In the genomic region with DNA sequence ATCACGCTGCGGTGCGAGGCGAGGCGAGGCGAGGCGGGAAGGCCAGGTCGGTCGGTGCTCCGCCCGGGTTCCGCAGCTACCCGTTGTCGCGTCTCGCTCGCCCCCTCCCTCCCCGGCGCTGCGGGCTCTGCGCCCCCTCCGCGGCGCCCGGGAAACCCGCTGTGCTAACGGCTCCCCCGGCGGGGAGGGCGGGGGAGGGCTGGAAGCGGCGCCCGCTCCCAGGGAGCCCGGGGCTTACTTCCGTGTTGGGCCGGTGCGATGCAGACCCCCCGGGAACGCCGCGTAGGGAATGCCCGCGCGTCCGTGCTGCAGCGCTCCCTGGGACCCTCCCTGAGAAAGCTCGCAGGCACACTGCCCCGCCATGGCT, we compare ENCODE assay signal across 8 mouse cellular contexts. TPM values are rescaled to one million over a fixed set of nuclear protein-coding genes. Genes with fewer than 3 reads are reported as not detected.
DNase-seq lines count a peak whose midpoint lies in the region; ATAC-seq lines count a peak whose summit lies in the region.

No protein-coding gene starts in this region.

- peak; percentile 57 for ATAC-seq in heart, embryonic 13.5 days (ENCODE audit: extremely low read depth, insufficient number of reproducible peaks, low FRiP score, low TSS enrichment)
- peak; percentile 19 for ATAC-seq in activated CD4-positive, CD25-positive, alpha-beta regulatory T cell, adult 4 months
- peak; percentile 65 for ATAC-seq in hindbrain, embryonic 14.5 days (ENCODE audit: low FRiP score)
- peak; percentile 6; the same call in 1 of the 2 replicates for ATAC-seq in megakaryocyte-erythroid progenitor cell, adult 5-6 weeks (replicated peaks; ENCODE audit: low FRiP score, low TSS enrichment, poor library complexity, severe bottlenecking)

- no peaks in the 10 kb centered on the region for H3K27me3 ChIP-seq in heart, embryonic 13.5 days (replicated peaks)
- H3K27me3 ChIP-seq in hindbrain, embryonic 14.5 days (ENCODE audit: control insufficient read depth, insufficient read depth, low read length), result no peaks in the 10 kb centered on the region

- H3K4me1 ChIP-seq in heart, embryonic 13.5 days, result peaks cover 22% of the 10 kb centered on the region
- H3K4me1 ChIP-seq in hindbrain, embryonic 14.5 days (replicated peaks; ENCODE audit: control insufficient read depth, insufficient read depth, low read length), result peaks cover 14% of the 10 kb centered on the region; the same call in 1 of the 2 replicates

- under 1% methylated on average over 42 of the region's 48 CpGs for WGBS in heart, embryonic 13.5 days
- 0% methylated on average over 24 of the region's 48 CpGs for WGBS in hindbrain, embryonic 14.5 days

- H3K9ac ChIP-seq in heart, embryonic 13.5 days, result peak overlapping the region; percentile 100
- peak overlapping the region; percentile 100 for H3K9ac ChIP-seq in hindbrain, embryonic 14.5 days

- H3K27ac ChIP-seq in heart, embryonic 13.5 days (replicated peaks), result peak overlapping the region; percentile 99
- H3K27ac ChIP-seq in hindbrain, embryonic 14.5 days, result peak overlapping the region; percentile 100

- no peaks in the 10 kb centered on the region for H3K9me3 ChIP-seq in heart, embryonic 13.5 days
- no peaks in the 10 kb centered on the region for H3K9me3 ChIP-seq in hindbrain, embryonic 14.5 days (ENCODE audit: control insufficient read depth, low read length)

- peak overlapping the region; percentile 69 for H3K4me2 ChIP-seq in heart, embryonic 13.5 days
- H3K4me2 ChIP-seq in hindbrain, embryonic 14.5 days (replicated peaks), result peak overlapping the region; percentile 54

- peak overlapping the region; percentile 96 for H3K4me3 ChIP-seq in heart, embryonic 13.5 days
- peak overlapping the region; percentile 84 for H3K4me3 ChIP-seq in hindbrain, embryonic 14.5 days (replicated peaks; ENCODE audit: low read length)

- peaks cover 25% of the 10 kb centered on the region for H3K36me3 ChIP-seq in heart, embryonic 13.5 days
- H3K36me3 ChIP-seq in hindbrain, embryonic 14.5 days (replicated peaks; ENCODE audit: control insufficient read depth, insufficient read depth), result peaks cover 18% of the 10 kb centered on the region

- no peak for DNase-seq in heart, adult 18-20 months
- DNase-seq in hindbrain, embryonic 14.5 days (ENCODE audit: low spot score), result no peak
- DNase-seq in urinary bladder, postnatal 36 days (ENCODE audit: low spot score in 2 of 2), result no peak
- no peak for DNase-seq in ovary, postnatal 10 days (ENCODE audit: low spot score)
- no peak for DNase-seq in cerebellum, postnatal 25 days

RNA-seq across cellular contexts. Expression of a gene that starts 0.4 kb away (rescaled TPM):
- polyA plus RNA-seq in heart, embryonic 13.5 days (2015; fragmentation: Nextera tagmentation; extraction: Ambion mirVana), result 896 and 991 TPM in 2 replicates
- 100 to 1,000 TPM; 412 to 432 TPM for total RNA-seq in heart, adult 18-20 months (2021)
- 1,000 to 10,000 TPM; 2,185 to 2,296 TPM for polyA plus RNA-seq in activated CD4-positive, CD25-positive, alpha-beta regulatory T cell, adult 4 months (2017; shearing (Covaris generic))
- polyA plus RNA-seq in hindbrain, embryonic 14.5 days (2014; fragmentation: Nextera tagmentation; extraction: Ambion mirVana), result 1,306 and 1,409 TPM in 2 replicates
- total RNA-seq in megakaryocyte-erythroid progenitor cell, adult 5-6 weeks (2014; fragmentation: Nextera tagmentation), result 881 and 1,123 TPM in 2 replicates
- 2,464 and 2,675 TPM in 2 replicates for total RNA-seq in megakaryocyte-erythroid progenitor cell, adult 5-6 weeks (2017)

RNA-seq across cellular contexts. Expression of a gene that starts 0.7 kb away (rescaled TPM):
- polyA plus RNA-seq in heart, embryonic 13.5 days (2015; fragmentation: Nextera tagmentation; extraction: Ambion mirVana), result 17.0 and 18.5 TPM in 2 replicates
- total RNA-seq in heart, adult 18-20 months (2021), result 10 to 100 TPM in 1 of 2 experiments, 1 to 10 TPM in 1; 9.3 to 11.4 TPM
- polyA plus RNA-seq in activated CD4-positive, CD25-positive, alpha-beta regulatory T cell, adult 4 months (2017; shearing (Covaris generic)), result 10 to 100 TPM; 24.5 to 25.2 TPM
- 24.3 and 24.9 TPM in 2 replicates for polyA plus RNA-seq in hindbrain, embryonic 14.5 days (2014; fragmentation: Nextera tagmentation; extraction: Ambion mirVana)
- total RNA-seq in megakaryocyte-erythroid progenitor cell, adult 5-6 weeks (2014; fragmentation: Nextera tagmentation), result 39.7 and 45.3 TPM in 2 replicates
- 38.2 and 40.3 TPM in 2 replicates for total RNA-seq in megakaryocyte-erythroid progenitor cell, adult 5-6 weeks (2017)

RNA-seq across cellular contexts. Expression of a gene that starts 17.7 kb away (rescaled TPM):
- polyA plus RNA-seq in heart, embryonic 13.5 days (2015; fragmentation: Nextera tagmentation; extraction: Ambion mirVana), result 26.8 and 29.8 TPM in 2 replicates
- 10 to 100 TPM; 16.0 to 17.6 TPM for total RNA-seq in heart, adult 18-20 months (2021)
- 10 to 100 TPM; 25.5 to 29.7 TPM for polyA plus RNA-seq in activated CD4-positive, CD25-positive, alpha-beta regulatory T cell, adult 4 months (2017; shearing (Covaris generic))
- polyA plus RNA-seq in hindbrain, embryonic 14.5 days (2014; fragmentation: Nextera tagmentation; extraction: Ambion mirVana), result 25.6 and 26.3 TPM in 2 replicates
- total RNA-seq in megakaryocyte-erythroid progenitor cell, adult 5-6 weeks (2014; fragmentation: Nextera tagmentation), result 30.6 and 33.0 TPM in 2 replicates
- total RNA-seq in megakaryocyte-erythroid progenitor cell, adult 5-6 weeks (2017), result 27.4 and 29.2 TPM in 2 replicates

RNA-seq across cellular contexts. Expression of a gene that starts 43.8 kb away (rescaled TPM):
- 0.11 and 0.17 TPM in 2 replicates for polyA plus RNA-seq in heart, embryonic 13.5 days (2015; fragmentation: Nextera tagmentation; extraction: Ambion mirVana)
- total RNA-seq in heart, adult 18-20 months (2021), result under 1 TPM in 1 of 2 experiments, not detected in 1; 0.13 TPM
- polyA plus RNA-seq in activated CD4-positive, CD25-positive, alpha-beta regulatory T cell, adult 4 months (2017; shearing (Covaris generic)), result not detected
- 2.7 and 3.1 TPM in 2 replicates for polyA plus RNA-seq in hindbrain, embryonic 14.5 days (2014; fragmentation: Nextera tagmentation; extraction: Ambion mirVana)
- total RNA-seq in megakaryocyte-erythroid progenitor cell, adult 5-6 weeks (2014; fragmentation: Nextera tagmentation), result not detected in 2 replicates
- 0.50 and 0.75 TPM in 2 replicates for total RNA-seq in megakaryocyte-erythroid progenitor cell, adult 5-6 weeks (2017)

Comparison
In these comparisons a context has a peak if more than half of its experiments do, and no peak if none do; other contexts are left out.
1. ATAC-seq: peak in every context shown above with its lines; median percentile 65 in hindbrain, embryonic 14.5 days; 57 in heart, embryonic 13.5 days; 19 in activated CD4-positive, CD25-positive, alpha-beta regulatory T cell, adult 4 months; 6 in megakaryocyte-erythroid progenitor cell, adult 5-6 weeks.